Mouse (Mus musculus) liver (tissue): ENCODE results near the gene Prkag2.
A peak's percentile ranks its signal among the peaks of the same experiment; 100 is the strongest.

Experiments used
- DNase-seq: peaks from one replicate; pipeline ENCODE4 v3.0.0-alpha.2; 2020; ENCODE audit warnings: mixed read lengths

Prkag2 gene

GRCm38 (mm10) chr5:24959758-24960157 is 140.7 kb downstream of the Prkag2 start:
- no peak for DNase-seq

GRCm38 (mm10) chr5:24958596-24958995 is 141.8 kb downstream of the Prkag2 start:
- DNase-seq, result no peak

GRCm38 (mm10) chr5:24956891-24957290 is 143.6 kb downstream of the Prkag2 start:
- no peak for DNase-seq

DNA sequence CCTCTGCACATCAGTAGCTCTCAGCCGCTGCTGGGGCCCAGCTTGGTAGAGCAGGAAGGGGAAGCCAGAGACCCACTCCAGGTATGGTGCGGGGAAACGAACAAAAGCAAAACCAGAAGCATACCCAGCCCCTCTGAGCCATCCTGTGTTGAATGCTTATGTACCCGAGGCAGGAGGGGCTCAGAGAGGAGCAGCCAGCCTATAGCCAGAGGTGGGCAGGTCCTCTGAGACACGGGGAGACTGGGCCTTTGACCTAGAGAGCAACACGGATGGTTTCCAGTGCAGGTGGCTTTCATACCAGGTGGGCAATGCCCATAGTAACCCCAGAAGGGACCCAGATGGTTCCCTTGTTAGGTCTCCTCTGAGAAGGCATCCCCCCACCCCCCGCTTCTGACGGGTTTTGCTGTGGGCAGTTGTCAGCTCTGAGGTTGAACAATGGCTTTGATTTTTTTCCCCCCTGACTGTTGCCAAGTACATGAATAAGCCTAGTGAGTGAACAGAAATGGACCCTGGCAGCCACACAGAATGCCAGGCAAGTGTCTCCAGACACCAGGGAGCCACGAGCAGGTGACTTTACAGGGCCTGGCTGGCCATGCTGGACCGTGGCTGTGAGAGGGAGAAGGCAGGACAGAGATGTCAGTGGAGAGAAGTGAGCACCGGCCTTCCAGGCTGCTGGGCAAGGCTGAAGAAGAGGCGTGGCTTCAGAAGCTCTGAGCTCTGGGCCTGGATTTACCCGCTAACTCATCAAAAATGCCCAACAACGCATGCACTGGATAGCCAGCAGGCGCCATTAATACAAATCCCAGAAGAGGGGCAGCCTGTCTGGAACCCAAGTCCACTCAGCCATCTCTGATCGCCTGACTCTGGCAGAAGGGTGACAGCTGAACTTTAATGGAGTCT is 147.3 kb downstream of the Prkag2 start:
- DNase-seq, result no peak

- no peak for DNase-seq
These were observed 148.2 kb downstream of the Prkag2 start for GRCm38 (mm10) chr5:24952212-24952611.

- no peak for DNase-seq
These were observed 149.4 kb downstream of the Prkag2 start for GRCm38 (mm10) chr5:24950891-24951574.

DNA sequence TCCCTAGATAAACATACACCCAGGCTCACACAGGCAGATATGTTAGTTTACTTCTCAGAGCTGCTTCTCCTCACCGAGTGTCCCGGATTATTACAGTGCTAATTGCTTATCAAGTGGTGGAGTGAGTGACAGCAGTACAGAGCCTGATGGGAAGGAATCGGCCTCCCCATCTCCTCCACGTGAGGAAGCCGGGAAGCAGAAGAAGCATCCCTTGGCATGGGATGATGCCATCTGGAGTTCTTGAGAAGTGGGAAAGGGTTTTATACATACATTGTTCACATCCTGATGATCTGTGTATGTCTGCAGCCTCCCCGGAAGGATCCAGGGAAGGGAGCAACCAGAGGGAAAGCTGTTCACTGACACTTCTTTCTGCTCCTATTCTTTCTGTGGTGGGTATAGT is 150.4 kb downstream of the Prkag2 start:
- DNase-seq, result no peak

DNA sequence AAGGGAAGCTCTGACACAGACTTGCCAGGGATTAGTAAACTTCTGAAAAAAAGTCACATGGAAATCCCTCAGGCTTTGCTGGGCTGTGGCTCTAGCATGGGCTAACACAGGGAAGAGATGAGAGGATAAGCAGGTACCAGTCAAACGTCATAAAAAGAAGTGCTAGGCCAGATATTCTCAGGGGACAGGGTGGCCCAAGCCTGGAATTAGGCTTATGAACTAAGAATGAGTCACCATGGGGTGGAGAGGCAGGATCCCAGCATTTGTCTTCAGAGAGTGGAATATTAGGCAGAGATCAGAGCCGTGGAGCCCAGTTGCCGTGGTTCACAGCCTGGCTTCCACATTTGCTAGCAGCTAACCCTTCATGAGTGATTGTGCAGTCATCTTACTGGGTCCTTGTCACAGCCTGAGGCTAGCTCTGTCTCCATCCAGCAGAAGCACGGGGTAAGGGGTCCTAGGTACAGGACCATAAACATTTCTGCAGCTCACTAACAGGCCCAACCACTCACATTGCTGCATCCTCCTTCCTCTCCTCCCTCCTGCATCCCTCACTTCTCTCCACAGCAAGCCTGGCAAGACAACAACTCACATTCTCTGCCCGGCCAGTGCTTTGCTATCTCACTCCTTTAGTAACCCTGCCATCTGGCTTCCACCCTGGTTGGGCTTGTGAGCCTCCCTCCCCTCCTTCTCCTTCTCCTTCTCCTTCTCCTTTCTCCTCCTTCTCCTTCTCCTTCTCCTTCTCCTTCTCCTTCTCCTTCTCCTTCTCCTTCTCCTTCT is 162.2 kb downstream of the Prkag2 start:
- DNase-seq, result no peak

DNA sequence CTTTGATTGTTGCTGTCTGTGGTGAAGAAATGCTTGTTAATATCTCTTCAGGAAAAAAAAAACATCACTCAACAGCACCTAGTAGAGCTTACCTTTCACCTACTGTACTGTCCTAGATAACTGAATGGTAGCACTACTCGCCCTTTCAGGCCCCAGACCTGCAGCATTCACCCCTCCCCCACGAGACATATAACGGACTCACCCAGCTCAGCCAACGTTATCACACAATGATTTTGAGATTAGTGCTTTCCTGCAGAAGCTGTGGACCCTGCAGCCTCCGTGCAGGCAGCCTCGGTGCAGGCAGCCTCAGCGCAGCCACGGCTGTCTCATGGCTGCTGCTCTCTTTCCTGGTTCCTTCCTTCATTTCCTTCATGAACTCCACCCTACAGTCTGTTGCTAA is 164.0 kb downstream of the Prkag2 start:
- peak; percentile 22 for DNase-seq

GRCm38 (mm10) chr5:24935446-24935845 is 165.0 kb downstream of the Prkag2 start:
- DNase-seq, result no peak

- DNase-seq, result no peak
These were observed 166.7 kb downstream of the Prkag2 start for GRCm38 (mm10) chr5:24933760-24934159.

GRCm38 (mm10) chr5:24931578-24932185 is 168.8 kb downstream of the Prkag2 start:
- DNase-seq, result no peak

GRCm38 (mm10) chr5:24930831-24931577 is 169.4 kb downstream of the Prkag2 start:
- no peak for DNase-seq

- DNase-seq, result no peak
These were observed 171.6 kb downstream of the Prkag2 start for GRCm38 (mm10) chr5:24928816-24929215.

- peak; percentile 67 for DNase-seq
These were observed 172.7 kb downstream of the Prkag2 start for GRCm38 (mm10) chr5:24927706-24928105.

- DNase-seq, result peak; percentile 19
These were observed 181.3 kb downstream of the Prkag2 start for GRCm38 (mm10) chr5:24919155-24919554.

GRCm38 (mm10) chr5:24916511-24916910 is 183.9 kb downstream of the Prkag2 start:
- DNase-seq, result no peak

DNA sequence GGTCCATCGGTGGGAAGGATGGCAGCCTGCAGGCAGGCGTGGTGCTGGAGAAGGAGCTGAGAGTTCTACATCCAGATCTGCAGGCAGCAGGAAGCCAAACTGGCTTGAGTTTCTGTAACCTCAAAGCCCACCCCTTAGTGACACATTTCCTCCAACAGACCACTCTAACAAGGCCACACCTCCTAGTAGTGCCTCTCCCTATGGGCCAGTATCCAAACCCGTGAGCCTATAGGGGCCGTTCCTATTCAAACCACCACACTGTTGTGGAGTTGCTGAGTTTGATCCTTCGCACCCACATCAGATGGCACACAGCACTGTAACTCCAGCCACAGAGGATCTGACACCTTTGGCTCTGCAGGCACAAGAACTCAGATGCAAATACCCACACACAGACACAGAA is 185.3 kb downstream of the Prkag2 start:
- no peak for DNase-seq

GRCm38 (mm10) chr5:24913656-24914055 is 186.8 kb downstream of the Prkag2 start:
- no peak for DNase-seq

- peak; percentile 73 for DNase-seq
These were observed 191.4 kb downstream of the Prkag2 start for GRCm38 (mm10) chr5:24908820-24909716.
